Mouse (Mus musculus): ENCODE data around the gene Apobec1. TPM values are rescaled to one million over a fixed set of nuclear protein-coding genes. Genes with fewer than 3 reads are reported as not detected.

Gene Apobec1
- 4.5 and 4.9 TPM in 2 replicates for total RNA-seq (2012; rRNA removed)
- 1 to 10 TPM in 1 of 2 experiments, not detected in 1; 5.8 TPM for polyA plus RNA-seq (2012; ENCODE audit: insufficient read depth in 1 of 2, insufficient read length in 2 of 2, low read depth in 1 of 2, low replicate concordance in 2 of 2, missing spikeins in 1 of 2)

- peak; percentile 95 for DNase-seq (ENCODE audit: low read depth, low spot score)
- H3K27me3 ChIP-seq (ENCODE audit: control insufficient read depth in 1 of 2, insufficient read depth in 2 of 2, low read length in 2 of 2) = no peaks in the 10 kb centered on the region
- peaks cover 7% of the 10 kb centered on the region for H3K79me2 ChIP-seq (ENCODE audit: control insufficient read depth, insufficient read depth, low read length, poor library complexity)
- H3K9me3 ChIP-seq (replicated peaks; ENCODE audit: insufficient read depth, low read length) = no peaks in the 10 kb centered on the region
- peak within 1 kb of the TSS; percentile 86 for H3K9ac ChIP-seq (ENCODE audit: control insufficient read depth, low read depth, low read length, poor library complexity, severe bottlenecking)
- peaks cover 5 to 13% of the 10 kb centered on the region in 2 experiments for H3K4me1 ChIP-seq (ENCODE audit: control insufficient read depth in 1 of 2, insufficient read depth in 2 of 2, low read length in 2 of 2)
- H3K27ac ChIP-seq (ENCODE audit: control insufficient read depth, low read depth, low read length) = peak within 1 kb of the TSS; percentile 87
- peaks cover 0 to 13% of the 10 kb centered on the region in 2 experiments; a peak in 3 of 4 replicates for H3K36me3 ChIP-seq (ENCODE audit: control insufficient read depth in 1 of 2, insufficient read depth in 2 of 2, low read length in 2 of 2)
- peak within 1 kb of the TSS; percentile 70 to 94 for H3K4me3 ChIP-seq (ENCODE audit: control insufficient read depth in 1 of 2, insufficient read depth in 1 of 2, low read depth in 2 of 2, low read length in 2 of 2)
- TF ChIP-seq ZNF384 (IDR thresholded peaks at IDR 0.05; ENCODE audit: low read depth, low read length) (no peak), MEF2A (IDR thresholded peaks at IDR 0.05; ENCODE audit: extremely low read depth, insufficient replicate concordance, low read depth, low read length, poor library complexity, severe bottlenecking) (no peak), CHD2 (IDR thresholded peaks at IDR 0.05; ENCODE audit: low read length) (no peak), GABPA (IDR thresholded peaks at IDR 0.05; ENCODE audit: low read depth, low read length) (no peak), RCOR1 (IDR thresholded peaks at IDR 0.05; ENCODE audit: low read depth, low read length) (0 out of 2 replicates have a peak, but pooled peaks have one; percentile 17), GATA1 (IDR thresholded peaks at IDR 0.05; ENCODE audit: low read depth, low read length) (peak; percentile 40; the same call in 1 of the 2 replicates), BHLHE40 (IDR thresholded peaks at IDR 0.05; ENCODE audit: borderline replicate concordance, low read depth, low read length) (peak; percentile 13; the same call in 1 of the 2 replicates), HCFC1 (IDR thresholded peaks at IDR 0.05; ENCODE audit: low read depth, low read length) (peak; percentile 47; the same call in 1 of the 2 replicates), ELF1 (IDR thresholded peaks at IDR 0.05; ENCODE audit: low read depth, low read length) (peak; percentile 38; the same call in 1 of the 2 replicates), MXI1 (IDR thresholded peaks at IDR 0.05; ENCODE audit: low read depth, low read length) (no peak; the same call in none of the 2 replicates), MAZ (IDR thresholded peaks at IDR 0.05; ENCODE audit: low read depth, low read length) (0 out of 2 replicates have a peak, but pooled peaks have one; percentile 35), CTCF (IDR thresholded peaks at IDR 0.05 in 2 of 3, conservative IDR thresholded peaks at IDR 0.05 in 1 of 3; ENCODE audit: control insufficient read depth in 1 of 3, insufficient read depth in 1 of 3, low read depth in 2 of 3, low read length in 3 of 3, poor library complexity in 1 of 3, severe bottlenecking in 1 of 3) (no peak), POLR2A (IDR thresholded peaks at IDR 0.05; ENCODE audit: control insufficient read depth in 1 of 2, insufficient read depth in 1 of 2, low read depth in 1 of 2, low read length in 2 of 2, poor library complexity in 1 of 2) (peak; percentile 31 to 59; a peak in 2 of 4 replicates), TBP (IDR thresholded peaks at IDR 0.05; ENCODE audit: low read depth, low read length) (peak; percentile 60; the same call in 1 of the 2 replicates), ZMIZ1 (IDR thresholded peaks at IDR 0.05; ENCODE audit: low read depth, low read length) (peak; percentile 48; the same call in 1 of the 2 replicates), KAT2A (conservative IDR thresholded peaks at IDR 0.05; ENCODE audit: low read depth, low read length) (no peak), UBTF (IDR thresholded peaks at IDR 0.05; ENCODE audit: borderline replicate concordance, insufficient read depth, low read depth, low read length) (no peak), MYB (IDR thresholded peaks at IDR 0.05; ENCODE audit: low read depth, low read length) (no peak), NELFE (IDR thresholded peaks at IDR 0.05; ENCODE audit: low read depth, low read length) (peak; percentile 42), TAL1 (IDR thresholded peaks at IDR 0.05; ENCODE audit: low read length) (no peak), USF2 (IDR thresholded peaks at IDR 0.05; ENCODE audit: borderline replicate concordance in 1 of 2, insufficient read depth in 1 of 2, low read depth in 1 of 2, low read length in 2 of 2) (no peak), MAX (IDR thresholded peaks at IDR 0.05; ENCODE audit: low read length) (no peak), ETS1 (IDR thresholded peaks at IDR 0.05; ENCODE audit: low read depth, low read length) (peak; percentile 82), CHD1 (IDR thresholded peaks at IDR 0.05; ENCODE audit: low read depth, low read length) (no peak; the same call in 1 of the 2 replicates), MAFK (IDR thresholded peaks at IDR 0.05; ENCODE audit: borderline replicate concordance, low read depth, low read length) (no peak), SMC3 (IDR thresholded peaks at IDR 0.05; ENCODE audit: low read depth, low read length) (no peak), POLR2AphosphoS5 (IDR thresholded peaks at IDR 0.05; ENCODE audit: borderline replicate concordance, low read depth, low read length) (no peak), JUND (IDR thresholded peaks at IDR 0.05; ENCODE audit: low read depth, low read length) (no peak), TCF12 (IDR thresholded peaks at IDR 0.05; ENCODE audit: low read depth, low read length) (0 out of 2 replicates have a peak, but pooled peaks have one; percentile 16), E2F4 (IDR thresholded peaks at IDR 0.05; ENCODE audit: borderline replicate concordance, low read depth, low read length) (no peak), NRF1 (IDR thresholded peaks at IDR 0.05; ENCODE audit: insufficient read depth, low read depth, low read length, poor library complexity, severe bottlenecking) (no peak), SIN3A (IDR thresholded peaks at IDR 0.05; ENCODE audit: low read length) (peak; percentile 86), POLR2AphosphoS2 (IDR thresholded peaks at IDR 0.05; ENCODE audit: low read length) (peak; percentile 69; the same call in 1 of the 2 replicates), ZC3H11A (IDR thresholded peaks at IDR 0.05; ENCODE audit: low read depth, low read length) (no peak), RAD21 (IDR thresholded peaks at IDR 0.05; ENCODE audit: low read depth, low read length) (no peak)
Measured at GRCm38 (mm10) chr6:122602242-122602991, at the start of gene Apobec1. Apobec1 (minus strand) TSS chr6:122602444.

All from MEL (cell line).